Mouse (Mus musculus) hindlimb bud, embryonic 11.5 days (tissue): Measurements from ENCODE around the gene Hoxb2.

ENCODE experiments used
- DNase-seq: peaks from one replicate; pipeline ENCODE4 v3.0.0-alpha.2; 2012; ENCODE audit warnings: low read depth, low spot score; ENCODE audit errors: extremely low spot score

Gene Hoxb2

GRCm38 (mm10) chr11:96334002-96334364, 16.3 kb upstream of the Hoxb2 start:
- DNase-seq: no peak

- no peak for DNase-seq
Observed at GRCm38 (mm10) chr11:96334998-96335397, 15.3 kb upstream of the Hoxb2 start.

- DNase-seq: no peak
Observed at GRCm38 (mm10) chr11:96336597-96336996, 13.7 kb upstream of the Hoxb2 start.

- DNase-seq: no peak
Observed at GRCm38 (mm10) chr11:96337026-96337425, 13.3 kb upstream of the Hoxb2 start.

- no peak for DNase-seq
Observed at GRCm38 (mm10) chr11:96338957-96339855, 11.1 kb upstream of the Hoxb2 start.

GRCm38 (mm10) chr11:96340698-96341365, 9.5 kb upstream of the Hoxb2 start:
- DNase-seq: no peak

GRCm38 (mm10) chr11:96341701-96342575, 8.4 kb upstream of the Hoxb2 start:
- no peak for DNase-seq

- DNase-seq: no peak
Observed at GRCm38 (mm10) chr11:96342576-96342930, 7.8 kb upstream of the Hoxb2 start.

GRCm38 (mm10) chr11:96343206-96343745, 7.0 kb upstream of the Hoxb2 start:
- no peak for DNase-seq

- no peak for DNase-seq
Observed at GRCm38 (mm10) chr11:96344061-96344877, 6.1 kb upstream of the Hoxb2 start.

GRCm38 (mm10) chr11:96344878-96345159, 5.5 kb upstream of the Hoxb2 start:
- no peak for DNase-seq

- no peak for DNase-seq
Observed at GRCm38 (mm10) chr11:96345220-96345892, 5.0 kb upstream of the Hoxb2 start.

- no peak for DNase-seq
Observed at GRCm38 (mm10) chr11:96345893-96346806, 4.2 kb upstream of the Hoxb2 start.

GRCm38 (mm10) chr11:96346916-96347520, 3.3 kb upstream of the Hoxb2 start:
- DNase-seq: no peak

GRCm38 (mm10) chr11:96347717-96348116, 2.6 kb upstream of the Hoxb2 start:
- DNase-seq: no peak

- DNase-seq: no peak
Observed at GRCm38 (mm10) chr11:96348141-96348928, 2.0 kb upstream of the Hoxb2 start.

GRCm38 (mm10) chr11:96348988-96349387, 1.3 kb upstream of the Hoxb2 start:
- DNase-seq: no peak
